Mouse (Mus musculus) retina, adult 2 months (tissue): ENCODE measurements around the gene Tmem266.

Experiments used
- DNase-seq: peaks from one replicate; pipeline ENCODE4 v3.0.0-alpha.2; 2012; ENCODE audit warnings: low read depth, low spot score

Gene Tmem266

DNA sequence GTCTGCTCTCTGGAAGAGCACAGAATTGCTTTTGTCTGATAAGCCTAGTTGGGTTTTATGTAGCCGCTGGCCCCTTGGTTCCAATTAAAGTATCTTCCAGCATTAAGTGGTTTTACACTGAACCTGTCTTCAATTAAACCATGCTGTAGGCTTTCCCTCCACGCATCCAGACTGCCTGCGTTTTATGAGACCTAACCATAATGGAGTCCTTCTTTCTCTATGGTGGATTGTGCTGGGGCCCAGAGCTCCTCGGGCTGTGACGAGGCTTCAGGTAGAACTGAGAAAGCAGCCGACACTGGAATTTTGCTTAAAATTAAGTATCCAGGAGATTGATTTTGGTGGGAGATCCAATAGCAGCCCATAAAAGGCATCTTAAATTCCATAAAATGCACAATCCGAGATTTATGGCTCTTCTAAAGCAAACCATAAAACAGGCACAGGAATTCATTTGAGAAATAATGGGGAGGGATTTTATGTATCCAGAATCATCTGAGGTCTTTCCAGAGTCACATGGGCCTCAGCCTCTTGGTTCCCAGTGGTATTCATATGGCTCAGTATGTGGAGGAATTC is 72.4 kb downstream of the Tmem266 start:
- no peak for DNase-seq

DNA sequence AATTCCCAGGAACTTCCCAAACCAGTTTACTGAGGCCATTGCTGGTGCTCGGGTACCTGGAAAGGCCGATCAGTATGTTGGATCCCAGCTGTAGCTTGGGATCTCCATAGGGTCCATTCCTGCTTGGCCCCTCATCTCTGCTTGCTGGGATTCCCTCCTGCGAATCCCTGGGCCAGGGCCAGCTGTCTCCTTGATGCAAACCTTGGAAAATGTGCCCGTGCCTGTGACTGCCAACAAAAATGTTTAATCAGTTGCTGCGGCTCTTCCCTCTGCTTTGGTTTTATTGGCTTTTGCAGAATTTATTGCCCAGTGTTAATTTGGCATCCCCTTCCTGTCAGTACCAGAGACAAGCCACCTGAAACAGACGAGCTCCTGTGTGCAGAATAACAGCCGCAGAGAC is 75.6 kb downstream of the Tmem266 start:
- DNase-seq, result no peak

DNA sequence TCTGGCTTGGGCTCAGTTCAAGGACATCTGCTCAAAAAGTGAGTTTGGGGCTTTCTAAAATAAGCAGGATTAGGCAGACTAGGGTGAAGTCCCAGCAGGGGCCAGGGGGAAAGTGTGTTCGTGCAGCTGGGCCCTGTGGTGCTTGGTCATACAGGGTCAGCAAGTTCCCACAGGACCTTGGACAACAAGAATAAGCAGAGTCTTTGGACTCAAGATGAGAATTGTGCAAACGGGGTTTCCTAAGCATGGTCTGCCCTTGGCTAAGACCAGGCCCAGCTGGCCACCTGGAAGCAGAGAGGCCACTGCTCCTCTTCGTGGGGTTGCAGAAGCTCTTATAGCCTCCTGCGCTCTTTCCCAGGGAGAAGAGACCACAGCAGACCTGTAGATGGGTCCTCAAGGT is 77.5 kb downstream of the Tmem266 start:
- DNase-seq, result no peak

DNA sequence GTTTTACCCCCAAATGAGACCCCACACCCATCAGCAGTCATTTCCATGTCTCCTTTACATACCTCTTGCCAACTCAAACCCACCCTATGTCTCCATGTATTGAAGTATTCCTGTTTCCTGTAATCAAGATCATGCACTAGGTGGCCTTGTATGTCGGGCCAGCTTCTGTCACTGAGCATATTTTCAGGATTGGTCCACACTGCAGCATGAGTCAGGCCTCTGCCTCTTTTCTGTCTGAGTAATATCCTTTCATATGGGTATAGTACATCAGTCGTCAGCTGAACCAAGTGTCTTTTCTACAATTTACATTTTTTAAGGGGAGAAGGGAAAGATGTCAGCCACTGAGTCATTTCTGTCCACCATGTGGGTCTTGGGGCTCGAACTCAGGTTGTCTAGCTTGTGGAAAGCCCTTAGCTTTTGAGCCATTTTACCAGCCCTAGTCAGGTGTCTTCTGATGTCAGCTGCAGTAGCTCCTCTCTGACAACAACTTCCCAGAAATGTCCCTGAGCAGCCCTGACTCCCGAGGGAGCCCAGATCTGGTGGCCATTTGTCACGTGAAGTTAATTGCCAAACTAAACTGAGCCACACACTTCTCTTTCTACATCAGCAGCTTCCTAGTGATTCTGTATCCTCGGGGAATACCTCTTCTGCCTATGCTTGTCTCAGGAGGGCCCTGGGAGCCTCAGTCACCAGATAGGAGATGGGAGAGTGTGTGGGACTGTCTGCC is 78.4 kb downstream of the Tmem266 start:
- no peak for DNase-seq

DNA sequence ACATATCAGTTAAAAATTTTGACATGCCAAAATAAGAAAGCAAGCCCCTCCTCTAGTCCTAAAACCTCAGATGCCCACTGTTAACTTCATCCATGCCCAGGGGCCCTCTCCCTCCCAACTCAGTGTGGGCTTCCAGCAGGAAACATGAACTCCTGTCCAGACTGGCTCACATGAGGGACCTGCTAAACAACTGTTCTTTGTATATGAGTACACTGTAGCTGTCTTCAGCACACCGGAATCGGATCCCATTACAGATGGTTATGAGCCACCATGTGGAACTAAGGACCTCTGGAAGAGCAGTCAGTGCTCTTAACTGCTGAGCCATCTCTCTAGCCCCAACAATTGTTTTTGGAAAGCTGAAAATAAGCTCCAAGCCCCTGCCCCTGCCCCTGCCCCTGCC is 80.1 kb downstream of the Tmem266 start:
- no peak for DNase-seq

DNA sequence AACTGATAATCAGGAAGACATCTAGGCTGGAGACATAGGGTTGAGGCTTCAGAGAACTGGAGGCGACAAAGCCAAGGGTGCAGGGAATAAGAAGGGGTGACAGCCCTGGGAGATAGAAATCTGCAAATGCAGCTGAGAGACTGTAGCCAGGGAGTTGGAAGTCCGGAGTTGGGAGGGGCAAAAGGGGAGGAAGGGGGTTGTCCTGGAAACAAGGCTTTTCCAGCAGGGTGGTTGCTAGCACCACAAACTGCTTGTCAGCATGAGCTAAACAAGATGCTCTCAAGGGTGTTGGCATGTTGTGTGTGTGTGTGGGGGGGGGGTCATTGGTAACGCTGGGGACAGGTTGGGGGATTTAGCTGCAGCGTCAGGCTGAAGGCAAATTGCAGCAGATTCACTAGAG is 82.1 kb downstream of the Tmem266 start:
- no peak for DNase-seq

DNA sequence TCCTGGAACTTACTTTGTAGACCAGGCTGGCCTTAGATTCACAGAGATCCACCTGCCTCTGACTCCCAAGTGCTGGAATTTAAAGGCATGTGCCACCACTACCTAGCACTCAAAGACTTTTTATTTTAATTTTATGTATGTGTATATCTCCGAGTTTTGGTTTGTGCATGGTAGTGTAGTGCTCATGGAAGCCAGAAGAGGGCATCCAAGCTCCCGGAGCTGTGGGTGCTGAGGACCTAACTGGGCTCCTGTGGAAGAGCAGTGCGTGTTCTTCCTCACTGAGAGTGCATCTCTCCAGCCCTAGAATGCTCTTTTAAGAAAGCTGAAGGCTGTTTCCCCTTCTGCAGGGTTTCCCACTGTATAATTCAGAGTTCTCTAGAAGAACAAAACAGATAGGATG is 83.1 kb downstream of the Tmem266 start:
- DNase-seq, result no peak

DNA sequence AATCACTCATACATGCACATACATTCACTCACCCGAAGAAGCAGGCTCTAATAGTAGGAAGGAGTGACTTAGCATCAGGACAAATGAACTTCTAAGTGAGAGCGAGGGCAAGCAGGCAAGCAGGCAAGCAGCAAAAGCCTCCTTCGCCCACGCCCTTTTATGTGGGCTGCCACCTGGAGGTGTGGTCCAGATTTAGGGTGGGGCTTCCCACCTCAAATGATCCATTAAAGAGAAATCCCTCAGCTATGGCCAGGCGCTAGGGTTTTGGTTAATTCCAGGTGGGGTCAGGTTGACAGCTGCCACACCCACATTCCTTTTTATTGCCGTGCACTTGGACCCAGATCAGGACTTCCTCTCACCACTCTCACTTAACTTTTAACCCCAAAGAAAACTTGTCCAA is 83.7 kb downstream of the Tmem266 start:
- no peak for DNase-seq

DNA sequence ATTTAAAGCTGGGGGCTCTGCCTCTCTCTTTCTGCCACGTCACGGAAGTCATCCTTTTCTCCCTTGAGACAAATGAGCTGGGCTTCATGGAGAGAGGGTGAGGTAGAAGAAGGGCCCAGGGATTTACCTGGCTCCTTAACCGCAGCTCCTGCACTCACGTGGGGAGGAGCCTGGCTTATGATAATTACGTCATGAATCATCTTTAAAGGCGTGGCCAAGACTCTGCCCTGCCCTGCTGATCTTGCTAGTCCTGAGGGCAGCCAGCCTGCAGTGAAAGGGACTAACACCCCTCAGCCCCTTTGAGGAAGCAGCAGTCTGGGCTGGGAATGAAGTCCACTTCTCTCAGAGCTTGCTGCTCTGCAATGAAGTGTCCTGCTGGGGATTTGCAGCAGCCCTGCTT is 84.4 kb downstream of the Tmem266 start:
- DNase-seq, result no peak

DNA sequence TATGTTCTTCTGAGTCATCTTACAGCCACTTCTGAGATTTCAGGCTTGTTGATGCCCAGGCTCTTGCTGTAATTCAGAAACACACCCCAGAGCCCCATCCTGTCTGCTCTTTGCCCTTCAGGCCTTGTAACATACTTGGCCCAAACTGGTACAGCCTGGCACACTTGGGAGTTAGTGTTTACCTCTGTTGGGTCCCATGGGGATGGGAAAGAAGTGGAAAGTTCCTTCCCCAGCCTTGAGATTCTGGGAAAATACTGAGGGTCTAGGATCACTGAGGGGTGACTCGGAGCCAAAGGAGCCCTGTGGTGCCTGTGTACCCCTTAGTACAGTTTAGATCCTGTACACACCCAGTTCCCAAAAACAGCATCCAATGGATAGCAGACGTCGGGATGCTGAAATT is 95.1 kb downstream of the Tmem266 start:
- DNase-seq, result no peak

DNA sequence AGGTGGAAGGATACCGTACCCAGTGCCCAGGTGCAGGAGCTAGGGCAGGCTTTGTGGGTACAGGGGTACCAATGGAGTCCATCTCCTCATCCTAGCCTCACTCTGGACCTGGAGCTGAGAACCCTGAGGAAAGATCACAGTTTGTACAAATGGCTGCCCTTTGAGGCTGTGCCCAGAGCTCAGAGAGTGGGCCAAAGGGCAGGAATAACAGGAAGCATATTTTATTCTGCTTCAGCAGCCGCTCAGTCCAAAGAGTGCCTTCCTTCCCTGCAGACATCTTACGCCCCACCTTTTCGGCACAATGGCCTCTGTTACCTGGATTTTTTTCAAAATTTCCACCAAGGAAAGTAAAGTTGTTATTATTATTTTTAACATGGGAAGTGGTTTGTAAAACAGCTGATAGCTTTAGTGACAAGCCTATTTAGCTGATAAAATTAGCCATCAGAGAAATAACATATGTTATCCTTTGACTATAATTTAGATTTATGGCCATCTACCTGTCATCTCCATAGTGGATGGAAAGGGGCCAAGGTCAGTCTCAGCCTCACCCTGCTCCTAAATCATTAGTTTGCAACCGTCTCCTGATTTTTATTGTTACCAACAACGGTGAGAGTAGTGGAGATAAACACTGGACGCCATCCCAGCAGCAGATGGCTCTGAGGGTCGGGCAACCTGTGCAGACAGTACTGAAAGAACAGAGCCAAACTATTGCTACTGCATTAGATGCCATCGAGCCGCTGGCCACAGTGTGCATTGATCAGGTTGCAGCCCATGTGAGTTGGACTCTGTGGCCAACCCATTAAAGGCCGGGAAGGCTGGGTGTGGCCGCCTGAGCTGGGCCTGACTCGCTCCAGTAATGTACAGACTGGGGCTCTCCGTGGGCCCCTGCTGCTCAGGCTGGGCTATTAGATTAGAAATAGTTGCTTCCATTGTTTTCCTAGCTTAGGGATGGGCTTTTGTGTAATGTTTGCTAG is 97.0 kb downstream of the Tmem266 start:
- DNase-seq, result no peak

DNA sequence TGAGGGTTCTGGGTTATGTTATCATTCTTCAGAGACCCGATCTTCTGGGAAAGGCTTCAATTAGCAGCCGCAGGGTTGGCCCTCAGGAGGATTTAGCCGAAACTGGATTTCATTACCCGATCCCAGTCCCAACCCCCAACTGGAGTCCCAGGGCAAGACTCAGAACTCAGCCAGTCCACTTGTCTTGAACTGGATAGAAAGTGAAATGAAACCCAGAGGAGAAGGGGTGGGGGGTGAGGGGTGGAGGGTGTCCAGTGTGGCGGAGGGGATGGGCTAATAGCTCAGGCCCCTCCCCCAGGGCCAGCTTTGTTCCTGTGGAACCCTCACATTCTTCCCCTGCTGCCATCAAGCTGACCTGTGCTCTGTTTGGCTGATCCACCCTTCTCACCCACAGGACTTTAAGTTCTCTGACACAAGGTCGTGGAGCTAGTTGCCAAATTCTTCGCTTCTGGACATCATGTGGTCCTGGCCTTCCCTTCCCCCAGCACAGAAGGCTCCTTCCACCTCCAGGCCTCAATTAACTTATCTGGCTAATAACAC is 98.6 kb downstream of the Tmem266 start:
- no peak for DNase-seq

DNA sequence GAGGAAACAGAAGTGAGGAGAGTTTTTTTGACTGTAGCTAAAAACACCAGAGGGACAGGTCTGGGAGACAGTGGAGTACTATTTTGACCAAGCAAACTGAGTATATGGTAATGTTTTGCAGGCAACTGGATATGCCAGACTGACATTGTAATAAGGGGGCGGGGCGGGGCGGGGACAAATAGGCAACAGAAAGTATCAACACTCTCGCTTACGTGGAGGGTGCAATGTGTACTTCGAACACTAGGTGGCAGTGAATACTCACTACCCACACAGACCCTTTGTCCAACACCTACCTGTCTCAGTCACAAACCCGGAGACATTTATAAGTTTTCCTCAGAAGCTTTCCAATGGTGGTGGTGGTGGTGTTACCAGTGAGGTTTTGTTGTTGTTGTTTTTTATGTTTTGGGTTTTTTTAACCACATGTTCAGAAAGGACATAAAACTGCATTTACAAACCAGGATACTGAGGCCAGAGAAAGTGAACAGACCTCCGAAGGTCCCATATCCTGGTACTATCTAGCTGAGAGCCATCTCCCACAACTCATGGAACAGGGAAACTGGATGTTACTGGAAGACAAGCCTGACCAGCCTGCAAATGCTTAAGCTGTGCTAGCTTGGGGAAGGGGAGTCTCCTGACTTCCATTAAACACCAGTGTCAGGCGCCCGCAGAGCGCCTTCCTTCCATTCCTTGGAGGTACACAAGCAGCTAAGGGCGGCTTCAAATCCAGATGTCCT is 102.7 kb downstream of the Tmem266 start:
- peak; percentile 60 for DNase-seq

DNA sequence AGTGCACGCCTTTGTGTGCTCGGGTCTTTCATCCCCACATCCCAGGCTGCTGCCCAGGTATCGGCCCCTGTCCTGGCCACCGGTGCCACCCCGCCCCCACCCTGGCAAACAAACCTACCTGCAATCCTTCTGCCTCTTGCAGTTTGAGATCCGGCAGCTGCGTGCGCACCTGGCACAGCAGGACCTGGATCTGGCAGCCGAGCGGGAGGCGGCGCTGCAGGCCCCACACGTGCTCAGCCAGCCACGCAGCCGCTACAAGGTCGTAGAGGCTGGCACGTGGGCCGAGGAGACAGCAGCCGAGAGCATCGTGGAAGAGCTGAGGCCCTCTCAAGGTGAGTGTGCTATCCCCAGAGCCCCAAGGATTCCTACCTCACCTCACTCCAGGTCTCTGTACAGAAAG is 103.4 kb downstream of the Tmem266 start:
- DNase-seq, result no peak

DNA sequence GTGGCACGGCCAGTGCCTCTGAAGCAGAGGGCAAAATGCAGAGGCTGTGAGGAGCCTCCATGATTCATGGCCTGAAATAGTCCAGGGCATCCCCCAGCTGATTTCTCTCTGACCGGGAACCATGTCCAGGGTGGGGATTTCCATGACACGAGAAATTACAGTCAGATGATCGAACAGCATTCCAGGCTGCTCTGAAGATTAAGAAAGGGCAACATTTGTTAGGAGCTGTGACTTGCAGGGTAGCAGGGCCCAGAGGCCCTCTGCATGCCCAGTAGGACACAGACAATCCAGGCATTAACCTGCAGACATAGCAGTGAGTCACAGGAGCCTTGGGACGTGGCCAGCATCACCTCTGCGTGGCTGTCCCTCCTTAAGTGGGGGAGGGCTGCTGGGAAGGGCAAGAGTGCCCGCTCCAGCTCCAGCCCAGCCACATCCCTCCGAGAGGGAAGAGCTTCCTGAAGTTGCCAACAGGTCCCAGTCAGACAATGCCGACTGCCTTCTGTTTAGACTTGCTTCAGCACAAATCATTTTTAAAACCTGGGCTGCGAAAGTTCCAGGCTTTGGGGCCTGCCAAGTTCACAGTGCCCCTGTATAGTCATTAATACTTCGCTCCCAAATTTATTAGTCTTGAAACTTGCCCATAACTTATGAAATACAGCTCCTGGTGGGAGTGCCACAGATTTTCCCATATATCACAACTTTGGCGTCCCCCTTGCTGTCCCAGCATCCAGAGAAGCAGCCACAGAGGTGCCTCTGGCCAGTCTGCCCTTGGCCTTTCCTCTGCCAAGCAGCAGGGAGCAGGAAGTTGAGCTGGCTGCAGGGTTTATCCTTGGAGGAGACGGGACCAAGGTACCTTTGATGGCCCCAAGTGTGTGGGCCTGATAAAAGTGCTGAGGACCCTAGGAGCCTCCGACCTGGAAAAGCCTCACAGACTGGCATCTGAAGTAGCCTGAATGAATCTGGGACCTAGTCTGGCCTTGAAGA is 105.9 kb downstream of the Tmem266 start:
- no peak for DNase-seq

DNA sequence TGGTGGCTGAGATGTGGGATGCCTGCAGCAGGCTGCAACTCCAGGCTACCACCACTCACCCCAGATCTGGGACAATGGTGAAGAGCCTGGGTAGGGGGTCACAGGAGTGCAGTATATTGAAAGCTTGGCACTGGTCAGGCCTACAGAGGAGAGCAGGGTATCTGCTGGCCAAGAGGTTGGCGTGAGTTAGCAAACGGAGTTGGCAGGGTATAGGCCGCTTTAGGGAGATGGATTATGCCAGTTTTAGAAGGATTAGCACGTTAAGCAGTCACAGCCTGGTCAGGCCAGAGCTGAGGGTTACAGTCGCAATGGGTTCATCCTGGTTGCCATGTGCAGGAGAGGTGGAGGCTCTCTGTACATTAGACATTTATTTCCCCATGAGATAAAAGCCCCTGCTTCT is 107.2 kb downstream of the Tmem266 start:
- peak; percentile 60 for DNase-seq

DNA sequence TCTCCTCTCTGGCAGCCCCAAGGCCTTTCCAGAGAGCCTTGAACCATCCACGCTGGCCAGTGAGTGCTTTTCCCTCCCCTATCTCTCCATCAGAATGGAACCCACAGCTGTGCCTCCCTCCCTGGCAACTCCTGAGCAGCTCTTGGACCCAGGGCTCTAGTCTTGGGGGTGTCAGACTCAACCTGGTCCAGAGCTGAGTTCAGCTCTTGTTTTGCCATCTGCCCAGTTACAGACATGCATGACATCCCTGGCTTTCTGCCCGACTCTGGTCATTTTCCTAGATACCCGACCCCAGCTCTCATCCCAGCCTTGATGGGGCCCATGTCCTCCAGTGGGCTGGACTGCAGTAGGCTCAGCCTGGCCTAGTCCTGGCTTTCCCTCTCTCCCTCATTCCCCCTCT is 111.7 kb downstream of the Tmem266 start:
- no peak for DNase-seq

DNA sequence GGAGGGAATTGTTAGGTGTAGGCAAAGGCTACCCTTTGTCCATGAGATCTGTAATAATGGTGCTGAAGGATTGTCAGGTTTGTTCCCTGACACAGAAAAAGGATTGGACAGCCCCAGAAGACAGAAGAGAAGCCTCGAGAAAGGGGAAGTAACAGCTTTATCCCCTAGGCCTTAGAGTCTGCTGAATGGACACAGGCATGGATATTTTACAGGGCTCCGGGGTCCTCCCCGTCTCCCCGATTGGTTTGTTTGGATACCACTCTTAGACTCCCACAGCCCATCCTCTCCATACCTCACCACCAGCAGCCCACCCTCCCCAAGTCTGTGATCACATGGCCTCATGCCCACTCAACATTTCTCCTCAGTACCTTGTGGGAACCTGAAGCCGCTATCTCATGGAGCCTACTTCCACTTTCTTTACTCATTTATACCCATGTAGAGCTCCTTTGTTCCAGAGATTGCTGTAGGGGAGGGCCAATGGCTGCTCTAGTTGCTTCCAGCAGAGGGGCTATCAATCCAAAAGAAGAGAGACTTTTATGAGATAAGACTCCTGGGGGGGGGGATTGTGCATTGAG is 112.6 kb downstream of the Tmem266 start:
- DNase-seq, result no peak

DNA sequence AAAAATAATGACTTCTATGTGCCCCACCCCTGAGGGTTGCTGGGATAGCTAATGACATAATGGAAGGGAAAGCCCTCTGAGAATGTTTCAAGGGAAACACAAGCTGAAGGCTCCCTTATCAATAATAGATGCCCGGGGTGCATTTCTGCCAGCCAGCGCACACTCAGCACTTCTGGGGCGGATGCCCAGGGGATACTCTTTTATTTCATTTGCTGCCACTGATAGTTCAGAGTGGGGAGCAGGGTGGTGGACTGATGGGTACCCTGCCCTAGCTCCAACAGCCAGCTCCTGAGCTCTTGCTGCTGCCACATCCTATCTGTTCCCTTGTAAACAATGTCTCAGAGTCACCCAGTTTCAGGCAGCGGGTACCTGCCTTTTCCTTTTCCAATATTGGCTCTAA is 120.8 kb downstream of the Tmem266 start:
- DNase-seq, result no peak

DNA sequence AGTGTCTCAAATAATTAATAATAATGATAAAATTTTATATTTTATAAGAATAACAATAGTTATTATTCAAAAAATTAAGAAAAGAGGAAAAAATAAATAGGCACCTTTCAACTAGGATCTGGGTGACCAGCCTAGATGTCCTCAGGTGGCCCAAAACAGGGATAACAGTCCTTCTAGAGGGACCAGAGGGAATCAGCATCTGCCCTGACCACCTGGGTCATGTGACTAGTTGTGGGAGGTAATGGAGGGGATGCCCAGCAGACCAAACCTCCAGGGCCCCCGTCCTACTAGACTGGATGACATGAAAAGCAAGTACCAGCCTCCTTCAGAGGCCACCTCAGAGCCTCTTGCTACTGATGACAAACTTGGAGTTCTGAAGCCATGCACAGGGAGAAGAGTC is 122.4 kb downstream of the Tmem266 start:
- DNase-seq, result no peak
